Mouse (Mus musculus) urinary bladder, postnatal 25 days (tissue): ENCODE measurements around the gene Cpm.

Experiments used
- DNase-seq: peaks from one replicate; pipeline ENCODE4 v3.0.0; 2022; ENCODE audit warnings: low spot score

Gene Cpm

GRCm38 (mm10) chr10:117620934-117621501, 8.3 kb upstream of the Cpm start:
- DNase-seq: no peak

GRCm38 (mm10) chr10:117621616-117622533, 7.4 kb upstream of the Cpm start:
- no peak for DNase-seq

- no peak for DNase-seq
These were observed 5.9 kb upstream of the Cpm start for GRCm38 (mm10) chr10:117623358-117623757.

GRCm38 (mm10) chr10:117624222-117624621, 5.1 kb upstream of the Cpm start:
- DNase-seq: no peak

- no peak for DNase-seq
These were observed 4.4 kb upstream of the Cpm start for GRCm38 (mm10) chr10:117624655-117625497.

GRCm38 (mm10) chr10:117625500-117626296, 3.6 kb upstream of the Cpm start:
- DNase-seq: no peak

- DNase-seq: no peak
These were observed 3.0 kb upstream of the Cpm start for GRCm38 (mm10) chr10:117626297-117626613.

- no peak for DNase-seq
These were observed 2.3 kb upstream of the Cpm start for GRCm38 (mm10) chr10:117626840-117627615.

- no peak for DNase-seq
These were observed 1.7 kb upstream of the Cpm start for GRCm38 (mm10) chr10:117627616-117627930.

GRCm38 (mm10) chr10:117627949-117628348, 1.4 kb upstream of the Cpm start:
- DNase-seq: no peak

GRCm38 (mm10) chr10:117628363-117629168, 734 bp upstream of the Cpm start:
- DNase-seq: no peak

GRCm38 (mm10) chr10:117630176-117630575, 876 bp downstream of the Cpm start:
- DNase-seq: no peak

GRCm38 (mm10) chr10:117630810-117631209, 1.5 kb downstream of the Cpm start:
- DNase-seq: no peak

GRCm38 (mm10) chr10:117631562-117632259, 2.4 kb downstream of the Cpm start:
- DNase-seq: no peak

- no peak for DNase-seq
These were observed 3.1 kb downstream of the Cpm start for GRCm38 (mm10) chr10:117632394-117632793.

GRCm38 (mm10) chr10:117633564-117634208, 4.4 kb downstream of the Cpm start:
- no peak for DNase-seq

- DNase-seq: no peak
These were observed 5.2 kb downstream of the Cpm start for GRCm38 (mm10) chr10:117634323-117635030.

GRCm38 (mm10) chr10:117635078-117635771, 5.9 kb downstream of the Cpm start:
- no peak for DNase-seq
